Mouse (Mus musculus) leukemia stem cell, adult 10-12 weeks (primary cell): ENCODE results near the gene Bpifa1. TPM values are rescaled to one million over a fixed set of nuclear protein-coding genes. Genes with fewer than 3 reads are reported as not detected.

Source experiments
- polyA plus RNA-seq: library from polyadenylated mRNA; stranded (reverse); fragments of >175 nt; gene quantifications from 2 replicates; pipeline ENCODE4 v1.2.3, GENCODE M21; 2012; ENCODE audit warnings: low replicate concordance

The Bpifa1 gene
- polyA plus RNA-seq = not detected in 2 replicates

DNA sequence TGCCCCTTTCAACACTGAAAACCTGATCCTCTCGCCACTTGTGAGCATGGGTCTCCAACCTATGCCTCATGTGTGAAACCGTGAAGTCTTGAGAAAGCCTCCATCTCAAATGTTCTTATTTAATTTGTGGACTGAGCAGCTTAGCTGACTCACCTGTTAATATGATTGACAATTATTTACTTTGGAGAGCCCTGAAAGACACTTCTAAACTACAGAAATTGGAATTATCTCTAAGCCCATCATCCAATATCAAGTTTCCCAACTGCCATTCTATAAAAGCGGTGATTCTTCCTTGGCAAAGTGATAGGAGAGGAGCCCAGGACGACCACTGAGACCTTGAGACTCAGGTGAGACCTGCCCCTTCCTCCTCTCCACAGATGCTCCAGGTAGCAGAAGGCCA lies at the start of gene Bpifa1:
Bpifa1 (plus strand) TSS at position 301 of the 400 bp plus-strand sequence.

DNA sequence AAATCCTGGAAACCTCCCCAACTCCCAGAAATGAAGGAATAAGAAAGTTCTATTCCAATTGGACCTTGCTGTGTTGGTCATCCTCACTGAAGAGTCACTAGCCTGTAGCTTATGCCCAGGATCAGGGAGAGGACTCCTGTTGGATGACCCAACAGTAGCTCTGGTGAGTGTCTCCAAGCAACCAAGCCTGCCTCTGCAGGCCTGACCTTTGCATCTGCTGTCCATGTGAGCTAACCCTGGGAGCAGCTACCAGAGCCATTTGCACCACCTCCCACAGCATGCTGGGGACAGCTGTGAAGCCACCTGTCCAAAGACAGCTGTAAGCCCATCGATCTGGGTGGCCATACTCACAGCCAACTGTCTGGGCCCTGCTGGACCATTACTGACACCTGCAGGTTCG lies 12.6 kb upstream of the Bpifa1 start, which contains the start of gene Bpifa3:
Bpifa3 (plus strand) TSS at position 217 of the 400 bp plus-strand sequence.

DNA sequence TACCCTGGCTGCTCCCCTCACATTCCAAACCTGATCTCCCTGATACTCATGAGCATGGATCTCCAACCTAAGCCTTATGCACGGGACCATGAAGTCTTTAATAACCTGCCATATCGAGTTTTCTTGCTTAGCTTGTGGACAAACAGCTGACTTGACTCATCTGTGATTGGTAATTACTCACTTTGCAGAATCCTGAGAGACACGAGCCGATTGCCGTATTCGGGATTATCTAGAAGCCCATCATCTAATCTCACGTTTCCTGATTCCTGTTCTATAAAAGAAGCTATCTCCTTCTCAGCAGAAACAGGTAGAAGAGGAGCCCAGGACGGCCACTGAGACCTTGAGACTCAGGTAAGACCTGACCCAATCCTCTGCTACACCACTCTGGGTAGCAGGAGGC lies 19.6 kb downstream of the Bpifa1 start, which contains the start of gene Bpifa5:
Bpifa5 (plus strand) TSS at position 301 of the 400 bp plus-strand sequence.

DNA sequence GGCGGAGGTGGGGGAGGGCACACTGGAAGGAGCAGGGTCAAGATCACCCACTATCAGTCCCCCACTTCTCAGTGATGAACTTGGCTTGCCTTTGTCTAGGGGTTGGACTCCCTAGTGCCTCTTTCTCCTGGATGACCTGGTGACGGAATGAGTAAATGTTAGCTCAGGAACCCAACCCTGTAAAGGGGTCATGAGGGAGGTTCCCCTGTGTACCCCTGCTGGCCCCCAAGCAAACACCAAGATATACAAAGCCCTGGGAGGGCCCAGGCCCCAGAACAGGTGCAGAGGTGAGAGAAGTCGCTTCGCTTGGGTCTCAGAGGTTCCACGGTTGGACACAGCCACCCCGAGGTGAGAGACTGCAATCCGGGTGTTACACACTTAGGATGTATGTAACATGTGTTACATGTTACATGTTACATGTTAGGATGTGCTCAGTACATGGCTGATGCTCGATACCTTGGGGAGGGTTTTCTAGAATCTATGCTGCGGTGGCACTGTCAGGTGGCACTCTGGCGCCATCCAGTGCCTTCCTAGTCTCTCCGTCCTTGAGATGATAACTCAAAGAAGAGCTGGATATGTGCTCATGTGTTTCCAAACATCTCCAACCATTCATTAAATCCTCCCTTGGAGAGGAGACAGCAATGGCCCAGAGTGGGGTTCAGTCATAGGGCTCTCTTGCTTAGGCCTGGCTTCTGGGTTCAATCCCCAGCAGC lies 48.0 kb downstream of the Bpifa1 start, which contains the start of gene Bpifb1:
Bpifb1 (plus strand) TSS at position 273 of the 713 bp plus-strand sequence.

Other genes starting within 250 kb of the Bpifa1 start
- not detected in 2 replicates for gene Bpifb6, start 242.5 kb upstream of the Bpifa1 start, polyA plus RNA-seq
- gene Bpifb3, start 224.7 kb upstream of the Bpifa1 start, polyA plus RNA-seq = not detected in 2 replicates
- gene Bpifb4, start 204.7 kb upstream of the Bpifa1 start, polyA plus RNA-seq = not detected in 2 replicates
- not detected in 2 replicates for gene Bpifa6, start 167.9 kb upstream of the Bpifa1 start, polyA plus RNA-seq
- not detected in 2 replicates for gene Bpifa2, start 134.6 kb upstream of the Bpifa1 start, polyA plus RNA-seq
- gene Bpifa3, start 12.5 kb upstream of the Bpifa1 start, polyA plus RNA-seq = not detected in 2 replicates
- gene Bpifa5, start 19.7 kb downstream of the Bpifa1 start, polyA plus RNA-seq = not detected in 2 replicates
- gene Bpifb1, start 47.9 kb downstream of the Bpifa1 start, polyA plus RNA-seq = not detected in 2 replicates
- gene Bpifb5, start 80.9 kb downstream of the Bpifa1 start, polyA plus RNA-seq = not detected in 2 replicates
- not detected in 2 replicates for gene Bpifb9a, start 115.0 kb downstream of the Bpifa1 start, polyA plus RNA-seq
- gene Bpifb9b, start 164.3 kb downstream of the Bpifa1 start, polyA plus RNA-seq = not detected in 2 replicates
- 0.18 and 1.0 TPM in 2 replicates for gene Cdk5rap1, start 230.1 kb downstream of the Bpifa1 start, polyA plus RNA-seq